Mouse (Mus musculus) testis, adult 2 months (tissue): ENCODE results near the gene Usp46.
"Not testable (repeated sequence)": the region's sequence is repeated elsewhere in the genome, so short reads cannot be mapped to it uniquely, and the experiment has no call there.

Experiments
- CTCF ChIP-seq: fragments of 200-500 bp; IDR thresholded peaks from 2 replicates; pipeline ENCODE4 v1.5.1; 2012; ENCODE audit warnings: low read depth, mild to moderate bottlenecking, inconsistent platforms, low read length, moderate library complexity; ENCODE audit not compliant: control insufficient read depth, insufficient read depth, insufficient replicate concordance
- POLR2A ChIP-seq: fragments of 200-500 bp; IDR thresholded peaks from 2 replicates; pipeline ENCODE4 v1.6.1; 2012; ENCODE audit warnings: low read depth, mild to moderate bottlenecking, inconsistent platforms, low read length, moderate library complexity; ENCODE audit not compliant: control insufficient read depth

DNA sequence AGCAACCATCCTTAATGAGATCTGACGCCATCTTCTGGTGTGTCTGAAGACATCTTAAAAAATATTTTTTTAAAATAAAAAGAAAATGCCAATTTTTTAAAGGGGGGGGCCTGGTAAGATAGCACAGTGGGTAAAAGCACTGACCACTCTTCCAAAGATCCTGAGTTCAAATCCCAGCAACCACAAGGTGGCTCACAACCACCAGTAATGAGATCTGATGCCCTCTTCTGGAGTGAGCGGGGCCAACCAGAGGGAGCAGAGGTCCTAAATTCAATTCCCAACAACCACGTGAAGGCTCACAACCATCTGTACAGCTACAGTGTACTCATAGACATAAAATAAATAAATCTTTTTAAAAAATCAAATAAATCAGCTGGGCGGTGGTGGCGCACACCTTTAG, 2.3 kb upstream of the Usp46 start:
- not testable (repeated sequence) for TF ChIP-seq CTCF, POLR2A
